In the genomic region with DNA sequence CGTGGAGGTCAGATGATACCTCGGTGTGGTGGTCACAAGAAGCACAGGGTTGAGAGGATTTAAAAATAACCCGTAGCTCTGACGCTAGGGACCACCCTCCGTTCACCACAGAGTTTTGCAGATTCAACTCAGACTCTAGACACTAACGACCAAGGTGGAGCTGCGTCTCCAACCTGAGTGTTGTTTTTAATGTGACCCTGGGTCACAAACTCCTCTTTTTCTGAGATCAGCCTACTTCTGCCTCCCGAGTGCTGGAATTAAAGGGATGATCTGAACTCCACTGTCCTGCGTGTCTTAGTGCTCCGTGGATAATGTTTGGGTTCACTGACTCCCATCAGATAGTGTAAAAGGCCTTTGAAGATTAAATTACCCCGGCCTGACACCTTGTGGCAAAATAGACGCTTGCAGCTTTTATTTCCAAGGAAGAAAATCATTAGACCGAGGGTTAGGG, we compare ENCODE assay signal across 8 mouse cellular contexts. TPM values are rescaled to one million over a fixed set of nuclear protein-coding genes. Genes with fewer than 3 reads are reported as not detected.
DNase-seq lines count a peak whose midpoint lies in the region; ATAC-seq and TF ChIP-seq lines count a peak whose summit lies in the region.

No protein-coding gene starts in this region.

- no peak overlapping the region for H3K27ac ChIP-seq in bone marrow macrophage, adult 2 months (ENCODE audit: insufficient read depth, low read depth, low read length)
- H3K27ac ChIP-seq in embryonic fibroblast, embryonic 13.5 days (ENCODE audit: insufficient read depth, low read length): no peak overlapping the region
- no peak overlapping the region for H3K27ac ChIP-seq in hindbrain, embryonic 11.5 days (ENCODE audit: low read depth, low read length)
- no peak overlapping the region for H3K27ac ChIP-seq in lung, embryonic 16.5 days (ENCODE audit: low read length)

- no peaks in the 10 kb centered on the region for H3K36me3 ChIP-seq in hindbrain, embryonic 11.5 days (ENCODE audit: control insufficient read depth, insufficient read depth, low read length)
- no peaks in the 10 kb centered on the region for H3K36me3 ChIP-seq in lung, embryonic 16.5 days (ENCODE audit: control insufficient read depth, insufficient read depth, low read length)

- ATAC-seq in hindbrain, embryonic 11.5 days (ENCODE audit: low FRiP score): peak; percentile 80
- ATAC-seq in lung, embryonic 16.5 days (ENCODE audit: low read depth): peak; percentile 65

- no peak for TF ChIP-seq POLR2A in bone marrow macrophage, adult 2 months (IDR thresholded peaks at IDR 0.05; ENCODE audit: borderline replicate concordance, low read depth, low read length)
- TF ChIP-seq POLR2A in embryonic fibroblast, embryonic 13.5 days (IDR thresholded peaks at IDR 0.05; ENCODE audit: low read depth, low read length): no peak

- no peaks in the 10 kb centered on the region for H3K9me3 ChIP-seq in hindbrain, embryonic 11.5 days (ENCODE audit: control insufficient read depth, low read length)
- no peaks in the 10 kb centered on the region for H3K9me3 ChIP-seq in lung, embryonic 16.5 days (ENCODE audit: control insufficient read depth, low read length)

- DNase-seq in Muller cell, postnatal 12 days (ENCODE audit: inconsistent ontology term): peak; percentile 54
- DNase-seq in hindbrain, embryonic 11.5 days (ENCODE audit: low spot score): peak; percentile 68
- peak; percentile 13 to 42 for DNase-seq in layer of hippocampus, adult 8-10 months (ENCODE audit: low spot score in 2 of 2)
- peak; percentile 50 to 60 for DNase-seq in right cerebral cortex, postnatal 10 days (ENCODE audit: low spot score in 2 of 2)
- no peak for DNase-seq in c-Kit-positive CD71-positive TER-119-positive erythroid progenitor cells, embryonic 14.5 days (ENCODE audit: low spot score)

- H3K4me3 ChIP-seq in bone marrow macrophage, adult 2 months (ENCODE audit: insufficient read depth, low read length): peak overlapping the region; percentile 64
- H3K4me3 ChIP-seq in embryonic fibroblast, embryonic 13.5 days (ENCODE audit: insufficient read depth, low read length): peak overlapping the region; percentile 76
- peak overlapping the region; percentile 54 for H3K4me3 ChIP-seq in hindbrain, embryonic 11.5 days (ENCODE audit: low read depth, low read length)
- peak overlapping the region; percentile 69 for H3K4me3 ChIP-seq in lung, embryonic 16.5 days (ENCODE audit: low read length)

- 0 out of 2 replicates have a peak, but pooled peaks cover 5% of the 10 kb centered on the region for H3K27me3 ChIP-seq in hindbrain, embryonic 11.5 days (ENCODE audit: control insufficient read depth, insufficient read depth, low read length)
- H3K27me3 ChIP-seq in lung, embryonic 16.5 days (ENCODE audit: control insufficient read depth, insufficient read depth, low read depth, low read length): peaks cover 7% of the 10 kb centered on the region

- H3K9ac ChIP-seq in hindbrain, embryonic 11.5 days (ENCODE audit: low read depth, low read length): no peak overlapping the region
- peak overlapping the region; percentile 78 for H3K9ac ChIP-seq in lung, embryonic 16.5 days (ENCODE audit: low read length)

- H3K4me1 ChIP-seq in bone marrow macrophage, adult 2 months (ENCODE audit: control insufficient read depth, insufficient read depth, low read length): no peaks in the 10 kb centered on the region
- H3K4me1 ChIP-seq in embryonic fibroblast, embryonic 13.5 days (ENCODE audit: control insufficient read depth, insufficient read depth, low read length): no peaks in the 10 kb centered on the region; the same call in 1 of the 2 replicates
- H3K4me1 ChIP-seq in hindbrain, embryonic 11.5 days (replicated peaks; ENCODE audit: control insufficient read depth, insufficient read depth, low read length): no peaks in the 10 kb centered on the region; the same call in 1 of the 2 replicates
- peaks cover 3% of the 10 kb centered on the region for H3K4me1 ChIP-seq in lung, embryonic 16.5 days (replicated peaks; ENCODE audit: control insufficient read depth, insufficient read depth, low read length)

- 1% methylated on average over 13 of the region's 13 CpGs for WGBS in hindbrain, embryonic 11.5 days
- 1% methylated on average over 13 of the region's 13 CpGs for WGBS in lung, embryonic 16.5 days

- peak overlapping the region; percentile 92 for H3K4me2 ChIP-seq in hindbrain, embryonic 11.5 days (replicated peaks; ENCODE audit: low read depth, low read length)
- H3K4me2 ChIP-seq in lung, embryonic 16.5 days (ENCODE audit: low read depth, low read length): peak overlapping the region; percentile 100

- TF ChIP-seq CTCF in bone marrow macrophage, adult 2 months (IDR thresholded peaks at IDR 0.05; ENCODE audit: low read depth, low read length): no peak
- TF ChIP-seq CTCF in embryonic fibroblast, embryonic 13.5 days (IDR thresholded peaks at IDR 0.05; ENCODE audit: borderline replicate concordance, insufficient read depth, low read length): no peak

RNA-seq across cellular contexts. Expression of a gene that starts 0.7 kb away (rescaled TPM):
- not detected in 2 replicates for polyA plus RNA-seq in bone marrow macrophage, adult 2 months (2012; ENCODE audit: insufficient read depth, insufficient read length, missing spikeins)
- polyA plus RNA-seq in embryonic fibroblast, embryonic 13.5 days (2011; ENCODE audit: insufficient read length, low read depth, missing spikeins): 29.2 and 33.8 TPM in 2 replicates
- 4.8 and 5.2 TPM in 2 replicates for polyA plus RNA-seq in hindbrain, embryonic 11.5 days (2014; fragmentation: Nextera tagmentation; extraction: Ambion mirVana)
- under 1 TPM in 2 of 4 experiments, not detected in 2; 0.58 to 0.73 TPM for total RNA-seq in layer of hippocampus, adult 8-10 months (2022)
- polyA plus RNA-seq in lung, embryonic 16.5 days (2015; fragmentation: Nextera tagmentation; extraction: Ambion mirVana): 2.0 and 3.3 TPM in 2 replicates

RNA-seq across cellular contexts. Expression of a gene that starts 55.4 kb away (rescaled TPM):
- 0.24 TPM in 1 of 2 replicates, not detected in the other for polyA plus RNA-seq in bone marrow macrophage, adult 2 months (2012; ENCODE audit: insufficient read depth, insufficient read length, missing spikeins)
- 63.5 and 68.2 TPM in 2 replicates for polyA plus RNA-seq in embryonic fibroblast, embryonic 13.5 days (2011; ENCODE audit: insufficient read length, low read depth, missing spikeins)
- polyA plus RNA-seq in hindbrain, embryonic 11.5 days (2014; fragmentation: Nextera tagmentation; extraction: Ambion mirVana): 5.5 and 7.5 TPM in 2 replicates
- 1 to 10 TPM; 5.3 to 5.9 (median 5.5) TPM for total RNA-seq in layer of hippocampus, adult 8-10 months (2022)
- polyA plus RNA-seq in lung, embryonic 16.5 days (2015; fragmentation: Nextera tagmentation; extraction: Ambion mirVana): 3.6 and 4.3 TPM in 2 replicates
